Mouse (Mus musculus): ENCODE results near the gene Sh3d21. TPM values are rescaled to one million over a fixed set of nuclear protein-coding genes. Genes with fewer than 3 reads are reported as not detected.

Sh3d21 gene
- polyA plus RNA-seq, 1 experiment from 2014 or later, result 2.7 TPM

DNA sequence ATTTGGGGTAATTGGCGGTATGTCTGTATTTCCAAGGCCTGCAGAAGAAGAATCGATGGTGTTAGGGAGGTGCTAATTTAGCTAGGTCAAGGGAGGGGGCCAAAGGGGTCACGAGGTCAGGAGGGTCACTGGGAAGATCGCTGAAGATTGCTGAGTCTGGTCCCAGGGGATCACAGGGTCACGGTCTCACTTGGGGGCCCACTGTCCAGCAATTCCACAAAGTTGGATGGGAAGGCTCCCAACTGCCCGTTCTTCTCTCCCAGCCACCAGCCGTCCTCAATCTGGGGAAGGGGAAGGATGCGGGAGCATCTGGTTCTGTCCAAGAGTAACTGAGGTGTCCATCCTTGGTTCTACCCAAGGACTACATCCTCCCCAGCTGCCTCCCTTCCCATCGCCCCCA lies 1.3 kb downstream of the Sh3d21 start:
- Histone ChIP-seq H3K27ac (ENCODE audit: low read depth, low read length) (no peak overlapping the region), H3K4me2 (peak overlapping the region; percentile 99), H3K9me3 (replicated peaks; ENCODE audit: control insufficient read depth, low read length) (no peaks in the 10 kb centered on the region), H3K36me3 (ENCODE audit: control insufficient read depth, insufficient read depth, low read length) (peaks cover 6% of the 10 kb centered on the region), H3K4me1 (ENCODE audit: control insufficient read depth, insufficient read depth, low read length) (peaks cover 15% of the 10 kb centered on the region), H3K27me3 (ENCODE audit: control insufficient read depth, insufficient read depth, low read length) (no peaks in the 10 kb centered on the region), H3K9ac (ENCODE audit: low read depth, low read length) (peak overlapping the region; percentile 80), H3K4me3 (ENCODE audit: low read depth, low read length) (peak overlapping the region; percentile 53)
- ATAC-seq (replicated peaks; ENCODE audit: insufficient number of reproducible peaks, low FRiP score, low TSS enrichment), result no peak; the same call in 1 of the 2 replicates
- 61% methylated on average over 9 of the region's 9 CpGs for WGBS (ENCODE audit: insufficient replicate concordance)

- Histone ChIP-seq H3K9me3 (replicated peaks; ENCODE audit: control insufficient read depth, low read length) (no peaks in the 10 kb centered on the region), H3K27ac (ENCODE audit: low read depth, low read length) (no peak overlapping the region), H3K9ac (ENCODE audit: low read depth, low read length) (no peak overlapping the region), H3K27me3 (ENCODE audit: control insufficient read depth, insufficient read depth, low read length) (no peaks in the 10 kb centered on the region), H3K36me3 (ENCODE audit: control insufficient read depth, insufficient read depth, low read length) (peaks cover 2% of the 10 kb centered on the region; the same call in 1 of the 2 replicates), H3K4me3 (ENCODE audit: low read depth, low read length) (no peak overlapping the region), H3K4me2 (no peak overlapping the region), H3K4me1 (ENCODE audit: control insufficient read depth, insufficient read depth, low read length) (peaks cover 14% of the 10 kb centered on the region)
- 84% methylated on average over 6 of the region's 6 CpGs for WGBS (ENCODE audit: insufficient replicate concordance)
- no peak for ATAC-seq (replicated peaks; ENCODE audit: insufficient number of reproducible peaks, low FRiP score, low TSS enrichment)
Observed at GRCm38 (mm10) chr4:126161456-126161855, 1.8 kb downstream of the Sh3d21 start.

DNA sequence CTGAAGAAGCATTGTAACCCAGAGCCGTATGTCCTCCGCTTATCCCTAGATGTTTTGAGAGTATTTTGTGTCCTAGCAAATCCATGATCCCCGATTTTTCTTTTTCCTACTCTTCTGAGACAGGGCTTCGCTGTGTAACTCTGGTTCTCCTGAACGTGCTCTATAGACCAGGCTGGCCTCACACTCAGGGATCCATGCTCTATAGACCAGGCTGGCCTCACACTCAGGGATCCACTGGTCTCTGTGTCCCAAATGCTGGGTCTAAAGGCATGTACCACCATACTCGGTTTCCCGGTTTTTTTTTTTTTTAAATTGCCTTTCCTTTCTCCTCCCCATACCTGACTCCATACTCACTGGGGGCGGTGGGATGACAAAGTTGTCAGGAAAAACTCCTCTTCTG lies 2.3 kb downstream of the Sh3d21 start:
- Histone ChIP-seq H3K27ac (ENCODE audit: low read depth, low read length) (no peak overlapping the region), H3K4me2 (no peak overlapping the region), H3K4me3 (ENCODE audit: low read depth, low read length) (no peak overlapping the region), H3K4me1 (ENCODE audit: control insufficient read depth, insufficient read depth, low read length) (peaks cover 10% of the 10 kb centered on the region), H3K9ac (ENCODE audit: low read depth, low read length) (no peak overlapping the region), H3K9me3 (replicated peaks; ENCODE audit: control insufficient read depth, low read length) (no peaks in the 10 kb centered on the region), H3K27me3 (ENCODE audit: control insufficient read depth, insufficient read depth, low read length) (no peaks in the 10 kb centered on the region), H3K36me3 (ENCODE audit: control insufficient read depth, insufficient read depth, low read length) (no peaks in the 10 kb centered on the region; the same call in 1 of the 2 replicates)
- 91% methylated on average over 8 of the region's 8 CpGs for WGBS (ENCODE audit: insufficient replicate concordance)
- no peak for ATAC-seq (replicated peaks; ENCODE audit: insufficient number of reproducible peaks, low FRiP score, low TSS enrichment)

GRCm38 (mm10) chr4:126159455-126159854 lies 3.8 kb downstream of the Sh3d21 start:
- Histone ChIP-seq H3K27ac (ENCODE audit: low read depth, low read length) (no peak overlapping the region), H3K36me3 (ENCODE audit: control insufficient read depth, insufficient read depth, low read length) (no peaks in the 10 kb centered on the region), H3K27me3 (ENCODE audit: control insufficient read depth, insufficient read depth, low read length) (no peaks in the 10 kb centered on the region), H3K9ac (ENCODE audit: low read depth, low read length) (no peak overlapping the region), H3K4me1 (ENCODE audit: control insufficient read depth, insufficient read depth, low read length) (peaks cover 19% of the 10 kb centered on the region), H3K4me3 (ENCODE audit: low read depth, low read length) (no peak overlapping the region), H3K9me3 (replicated peaks; ENCODE audit: control insufficient read depth, low read length) (no peaks in the 10 kb centered on the region), H3K4me2 (no peak overlapping the region)
- ATAC-seq (replicated peaks; ENCODE audit: insufficient number of reproducible peaks, low FRiP score, low TSS enrichment), result no peak
- 74% methylated on average over 8 of the region's 8 CpGs for WGBS (ENCODE audit: insufficient replicate concordance)

DNA sequence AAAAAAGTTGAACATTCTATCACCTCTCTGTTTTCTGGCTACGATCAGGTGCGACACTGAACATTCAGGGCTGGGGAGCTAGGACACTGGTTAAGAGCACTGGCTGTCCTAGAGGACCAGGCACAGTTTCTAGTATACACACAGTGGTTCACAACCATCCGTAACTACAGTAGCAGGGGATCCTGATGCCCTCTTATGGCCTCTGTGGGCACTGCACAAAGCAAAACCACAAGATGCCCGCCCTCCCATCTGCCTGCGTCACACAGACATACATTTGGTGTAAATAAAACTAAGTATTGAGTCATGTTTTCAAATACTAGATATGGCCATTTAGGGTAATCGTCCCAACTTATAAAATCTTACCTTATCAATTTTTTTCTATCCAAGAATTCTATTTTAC lies 5.7 kb downstream of the Sh3d21 start:
- no peaks in the 10 kb centered on the region for H3K9me3 ChIP-seq (replicated peaks; ENCODE audit: control insufficient read depth, low read length)
- WGBS (ENCODE audit: insufficient replicate concordance), result 81% methylated on average over 6 of the region's 6 CpGs
- no peak overlapping the region for H3K4me2 ChIP-seq
- H3K4me1 ChIP-seq (ENCODE audit: control insufficient read depth, insufficient read depth, low read length), result peaks cover 10% of the 10 kb centered on the region; the same call in 1 of the 2 replicates
- no peaks in the 10 kb centered on the region for H3K36me3 ChIP-seq (ENCODE audit: control insufficient read depth, insufficient read depth, low read length)
- ATAC-seq (replicated peaks; ENCODE audit: insufficient number of reproducible peaks, low FRiP score, low TSS enrichment), result no peak
- H3K4me3 ChIP-seq (ENCODE audit: low read depth, low read length), result no peak overlapping the region
- no peak overlapping the region for H3K27ac ChIP-seq (ENCODE audit: low read depth, low read length)
- no peaks in the 10 kb centered on the region for H3K27me3 ChIP-seq (ENCODE audit: control insufficient read depth, insufficient read depth, low read length)
- no peak overlapping the region for H3K9ac ChIP-seq (ENCODE audit: low read depth, low read length)

GRCm38 (mm10) chr4:126156617-126157016 lies 6.7 kb downstream of the Sh3d21 start:
- no peak overlapping the region for H3K27ac ChIP-seq (ENCODE audit: low read depth, low read length)
- ATAC-seq (replicated peaks; ENCODE audit: insufficient number of reproducible peaks, low FRiP score, low TSS enrichment), result no peak
- WGBS (ENCODE audit: insufficient replicate concordance), result 60% methylated on average over 5 of the region's 5 CpGs

DNA sequence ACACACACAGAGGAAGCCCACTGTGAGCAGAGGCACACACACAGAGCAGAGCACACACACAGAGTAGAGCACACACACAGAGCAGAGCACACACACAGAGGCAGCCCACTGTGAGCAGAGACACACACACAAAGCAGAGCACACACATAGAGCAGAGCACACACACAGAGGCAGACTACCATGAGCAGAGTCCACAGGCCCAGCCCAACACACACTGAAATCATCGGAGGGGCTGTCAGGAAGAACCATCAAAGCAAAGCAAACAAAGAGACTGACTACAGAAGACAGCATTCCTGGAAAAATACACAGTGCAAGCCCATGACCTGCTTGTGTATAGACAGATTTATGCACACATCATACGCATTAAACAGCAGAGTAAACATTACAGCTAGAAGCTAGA lies 7.4 kb downstream of the Sh3d21 start:
- H3K27ac ChIP-seq (ENCODE audit: low read depth, low read length), result peak overlapping the region; percentile 82
- H3K36me3 ChIP-seq (ENCODE audit: control insufficient read depth, insufficient read depth, low read length), result no peaks in the 10 kb centered on the region
- no peak overlapping the region for H3K4me2 ChIP-seq
- no peak overlapping the region for H3K9ac ChIP-seq (ENCODE audit: low read depth, low read length)
- no peak overlapping the region for H3K4me3 ChIP-seq (ENCODE audit: low read depth, low read length)
- no peaks in the 10 kb centered on the region for H3K9me3 ChIP-seq (replicated peaks; ENCODE audit: control insufficient read depth, low read length)
- peaks cover 16% of the 10 kb centered on the region; the same call in 1 of the 2 replicates for H3K4me1 ChIP-seq (ENCODE audit: control insufficient read depth, insufficient read depth, low read length)
- no peak for ATAC-seq (replicated peaks; ENCODE audit: insufficient number of reproducible peaks, low FRiP score, low TSS enrichment)
- 50% methylated on average over 2 of the region's 2 CpGs for WGBS (ENCODE audit: insufficient replicate concordance)
- H3K27me3 ChIP-seq (ENCODE audit: control insufficient read depth, insufficient read depth, low read length), result no peaks in the 10 kb centered on the region

More at GRCm38 (mm10) chr4:126156617-126157016, 6.7 kb downstream of the Sh3d21 start:
- Histone ChIP-seq H3K4me1 (ENCODE audit: control insufficient read depth, insufficient read depth, low read length) (peaks cover 10% of the 10 kb centered on the region; the same call in 1 of the 2 replicates), H3K27me3 (ENCODE audit: control insufficient read depth, insufficient read depth, low read length) (no peaks in the 10 kb centered on the region), H3K4me2 (no peak overlapping the region), H3K4me3 (ENCODE audit: low read depth, low read length) (no peak overlapping the region), H3K9me3 (replicated peaks; ENCODE audit: control insufficient read depth, low read length) (no peaks in the 10 kb centered on the region), H3K36me3 (ENCODE audit: control insufficient read depth, insufficient read depth, low read length) (no peaks in the 10 kb centered on the region), H3K9ac (ENCODE audit: low read depth, low read length) (no peak overlapping the region)

- Histone ChIP-seq H3K9ac (ENCODE audit: low read depth, low read length) (no peak overlapping the region), H3K4me2 (no peak overlapping the region), H3K4me1 (ENCODE audit: control insufficient read depth, insufficient read depth, low read length) (peaks cover 23% of the 10 kb centered on the region), H3K36me3 (ENCODE audit: control insufficient read depth, insufficient read depth, low read length) (no peaks in the 10 kb centered on the region), H3K27ac (ENCODE audit: low read depth, low read length) (peak overlapping the region; percentile 82), H3K27me3 (ENCODE audit: control insufficient read depth, insufficient read depth, low read length) (no peaks in the 10 kb centered on the region), H3K9me3 (replicated peaks; ENCODE audit: control insufficient read depth, low read length) (no peaks in the 10 kb centered on the region), H3K4me3 (ENCODE audit: low read depth, low read length) (no peak overlapping the region)
- 25% methylated on average over 4 of the region's 4 CpGs for WGBS (ENCODE audit: insufficient replicate concordance)
- ATAC-seq (replicated peaks; ENCODE audit: insufficient number of reproducible peaks, low FRiP score, low TSS enrichment), result no peak
Observed at GRCm38 (mm10) chr4:126155183-126155582, 8.1 kb downstream of the Sh3d21 start.

DNA sequence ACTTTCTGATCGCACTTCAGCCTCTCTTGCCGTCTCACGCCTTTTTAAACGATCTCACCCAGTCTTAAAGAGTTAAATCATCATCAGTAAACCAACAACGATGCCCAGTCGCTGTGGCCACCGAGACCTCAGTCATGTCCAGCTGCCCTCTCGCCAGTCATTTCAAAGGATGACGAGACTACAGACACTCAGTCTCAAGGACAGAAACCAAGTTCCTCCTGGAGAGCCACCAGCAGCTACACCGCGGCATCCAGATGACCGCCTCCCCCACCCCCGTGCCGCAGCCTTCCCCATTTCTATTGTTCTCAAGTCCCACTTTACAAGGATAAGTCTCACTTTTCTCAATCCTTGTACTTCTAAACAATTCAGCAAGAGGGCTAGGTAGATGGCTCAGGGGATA lies 10.4 kb downstream of the Sh3d21 start:
- no peaks in the 10 kb centered on the region for H3K36me3 ChIP-seq (ENCODE audit: control insufficient read depth, insufficient read depth, low read length)
- 53% methylated on average over 14 of the region's 14 CpGs for WGBS (ENCODE audit: insufficient replicate concordance)

More for the DNA sequence above, 10.4 kb downstream of the Sh3d21 start:
- H3K27me3 ChIP-seq (ENCODE audit: control insufficient read depth, insufficient read depth, low read length), result peaks cover 10% of the 10 kb centered on the region
- no peaks in the 10 kb centered on the region for H3K9me3 ChIP-seq (replicated peaks; ENCODE audit: control insufficient read depth, low read length)
- no peak overlapping the region for H3K9ac ChIP-seq (ENCODE audit: low read depth, low read length)
- ATAC-seq (replicated peaks; ENCODE audit: insufficient number of reproducible peaks, low FRiP score, low TSS enrichment), result no peak
- H3K4me3 ChIP-seq (ENCODE audit: low read depth, low read length), result no peak overlapping the region
- no peak overlapping the region for H3K4me2 ChIP-seq
- no peak overlapping the region for H3K27ac ChIP-seq (ENCODE audit: low read depth, low read length)
- peaks cover 37% of the 10 kb centered on the region for H3K4me1 ChIP-seq (ENCODE audit: control insufficient read depth, insufficient read depth, low read length)

Data from heart, embryonic 11.5 days (tissue).